Comparison of ENCODE assay signal across 20 mouse cellular contexts in genomic region chr3:158060621-158061291, GRCm38 (mm10). TPM values are rescaled to one million over a fixed set of nuclear protein-coding genes. Genes with fewer than 3 reads are reported as not detected.
A peak's percentile ranks its signal among the peaks of the same experiment; 100 is the strongest.
DNase-seq lines count a peak whose midpoint lies in the region; TF ChIP-seq lines count a peak whose summit lies in the region.
"Had no signal": no experiment of that assay in that cellular context is flagged by ENCODE, and none has a peak within 500 bp of the region (broad histone marks: within the 10 kb centered on the region; RNA-seq: fewer than 3 reads in every experiment).

No protein-coding gene starts in this region.

- H3K27me3 ChIP-seq in splenic B cell, adult 2 months (ENCODE audit: control insufficient read depth, insufficient read depth, low read length, poor library complexity, severe bottlenecking), result no peaks in the 10 kb centered on the region
- H3K27me3 ChIP-seq: embryonic facial prominence, embryonic 15.5 days; heart, embryonic 12.5 days; hindbrain, embryonic 15.5 days had no signal

- H3K27ac ChIP-seq in bone marrow macrophage, adult 2 months (ENCODE audit: insufficient read depth, low read depth, low read length), result peak overlapping the region; percentile 67
- H3K27ac ChIP-seq: embryonic facial prominence, embryonic 15.5 days; forebrain, embryonic 10.5 days; hindbrain, embryonic 15.5 days had no signal

- no peak overlapping the region for H3K4me3 ChIP-seq in bone marrow macrophage, adult 2 months (ENCODE audit: insufficient read depth, low read length)
- H3K4me3 ChIP-seq: embryonic facial prominence, embryonic 15.5 days; erythroblast, embryonic 14.5 days; forebrain, embryonic 10.5 days; heart, embryonic 12.5 days; hindbrain, embryonic 15.5 days had no signal

- peak; percentile 29 for DNase-seq in heart, adult 11 months
- DNase-seq in heart, postnatal 25 days (ENCODE audit: low spot score), result no peak
- peak; percentile 28 for DNase-seq in right cerebral cortex, adult 18-20 months
- no peak for DNase-seq in right cerebral cortex, postnatal 4 days
- peak; percentile 26 for DNase-seq in splenic B cell, adult 2 months (ENCODE audit: low read depth, low spot score)
- no peak for DNase-seq in embryo, embryonic 10.5 days (ENCODE audit: low spot score)
- no peak for DNase-seq in thymus, postnatal 0 days (ENCODE audit: low spot score)
- DNase-seq: adrenal gland, adult 8-10 months; adrenal gland, postnatal 36 days; cerebellum, adult 18-20 months; cerebellum, adult 9-11 months; embryo, embryonic 11 days; gastrocnemius, postnatal 14 days; heart, postnatal 36 days had no signal

- TF ChIP-seq CTCF in bone marrow macrophage, adult 2 months (IDR thresholded peaks at IDR 0.05; ENCODE audit: low read depth, low read length), result no peak

- H3K36me3 ChIP-seq in splenic B cell, adult 2 months (ENCODE audit: control insufficient read depth, insufficient read depth, low read length, poor library complexity, severe bottlenecking), result peaks cover 3% of the 10 kb centered on the region; the same call in 1 of the 2 replicates

- no peak for TF ChIP-seq POLR2A in bone marrow macrophage, adult 2 months (IDR thresholded peaks at IDR 0.05; ENCODE audit: borderline replicate concordance, low read depth, low read length)

- intact Hi-C loops in heart, postnatal 25 days (cut with DNase I), result no loop called here

- H3K4me1 ChIP-seq in bone marrow macrophage, adult 2 months (ENCODE audit: control insufficient read depth, insufficient read depth, low read length), result peaks cover 8% of the 10 kb centered on the region
- H3K4me1 ChIP-seq: embryonic facial prominence, embryonic 15.5 days; forebrain, embryonic 10.5 days; heart, embryonic 12.5 days; hindbrain, embryonic 15.5 days had no signal

RNA-seq across cellular contexts. Expression of gene Lrrc40, which starts 24.3 kb away (rescaled TPM):
- 10 to 100 TPM in 1 of 2 experiments, 1 to 10 TPM in 1; 9.3 to 10.7 TPM for total RNA-seq in heart, postnatal 25 days (2021)
- polyA plus RNA-seq in bone marrow macrophage, adult 2 months (2012; ENCODE audit: insufficient read depth, insufficient read length, missing spikeins), result 22.0 and 27.3 TPM in 2 replicates
- 43.1 and 46.3 TPM in 2 replicates for polyA plus RNA-seq in thymus, postnatal 0 days (2015; fragmentation: Nextera tagmentation; extraction: Ambion mirVana)

RNA-seq across cellular contexts. Expression of gene Srsf11, which starts 24.3 kb away (rescaled TPM):
- 10 to 100 TPM; 47.9 to 51.1 TPM for total RNA-seq in heart, postnatal 25 days (2021)
- 297 and 331 TPM in 2 replicates for polyA plus RNA-seq in bone marrow macrophage, adult 2 months (2012; ENCODE audit: insufficient read depth, insufficient read length, missing spikeins)
- 361 and 375 TPM in 2 replicates for polyA plus RNA-seq in thymus, postnatal 0 days (2015; fragmentation: Nextera tagmentation; extraction: Ambion mirVana)

Comparison
In these comparisons a context has a peak if more than half of its experiments do, and no peak if none do; other contexts are left out.
1. DNase-seq: peak in heart, adult 11 months (single experiment), right cerebral cortex, adult 18-20 months (single experiment) and splenic B cell, adult 2 months (single experiment); none in heart, postnatal 25 days (single experiment), right cerebral cortex, postnatal 4 days (single experiment), embryo, embryonic 10.5 days (single experiment) and thymus, postnatal 0 days (single experiment).